Mouse (Mus musculus): ENCODE data around the gene Dock7. TPM values are rescaled to one million over a fixed set of nuclear protein-coding genes. Genes with fewer than 3 reads are reported as not detected.
A peak's percentile ranks its signal among the peaks of the same experiment; 100 is the strongest.
"Not testable (repeated sequence)": the region's sequence is repeated elsewhere in the genome, so short reads cannot be mapped to it uniquely, and the experiment has no call there.

Gene Dock7
- polyA plus RNA-seq, 1 experiment from 2014 or later = 49.0 TPM

GRCm38 (mm10) chr4:99005574-99005973 lies 115.1 kb downstream of the Dock7 start:
- no peak overlapping the region for H3K27ac ChIP-seq (ENCODE audit: low read length)
- 92% methylated on average over 2 of the region's 2 CpGs for WGBS
- no peak overlapping the region for H3K4me3 ChIP-seq (ENCODE audit: low read length)
- no peak overlapping the region for H3K4me2 ChIP-seq (ENCODE audit: low read depth, low read length)
- peaks cover 7% of the 10 kb centered on the region for H3K36me3 ChIP-seq (ENCODE audit: control insufficient read depth, insufficient read depth, low read length)
- no peaks in the 10 kb centered on the region for H3K9me3 ChIP-seq (ENCODE audit: control insufficient read depth, low read length)
- ATAC-seq (ENCODE audit: low read depth) = no peak
- H3K4me1 ChIP-seq (replicated peaks; ENCODE audit: control insufficient read depth, insufficient read depth, low read length) = no peaks in the 10 kb centered on the region
- H3K27me3 ChIP-seq (ENCODE audit: control insufficient read depth, insufficient read depth, low read depth, low read length) = no peaks in the 10 kb centered on the region
- H3K9ac ChIP-seq (ENCODE audit: low read length) = no peak overlapping the region

DNA sequence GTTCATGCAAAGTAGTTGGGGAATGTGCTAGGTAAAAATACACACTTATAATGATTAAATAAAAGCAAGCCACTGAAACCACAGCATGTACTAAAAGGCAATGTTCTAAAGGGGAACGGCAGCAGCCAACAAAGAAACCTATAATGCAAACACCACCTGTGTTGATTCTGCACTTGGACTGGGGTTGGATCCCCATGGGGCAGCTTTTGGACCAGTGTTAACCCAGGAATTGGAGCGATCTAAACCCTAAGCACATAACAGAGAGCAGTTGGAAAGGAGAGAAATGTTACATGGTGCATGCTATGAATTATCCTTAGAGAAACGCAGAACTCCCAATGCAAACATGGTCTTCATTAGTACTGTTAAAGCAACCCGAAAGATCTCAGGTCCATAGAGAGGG lies 127.2 kb downstream of the Dock7 start:
- WGBS = 70% methylated on average over 4 of the region's 4 CpGs

GRCm38 (mm10) chr4:98984701-98985100 lies 136.0 kb downstream of the Dock7 start:
- Histone ChIP-seq H3K27me3 (ENCODE audit: control insufficient read depth, insufficient read depth, low read depth, low read length) (no peaks in the 10 kb centered on the region), H3K36me3 (ENCODE audit: control insufficient read depth, insufficient read depth, low read length) (peaks cover 18% of the 10 kb centered on the region), H3K9me3 (ENCODE audit: control insufficient read depth, low read length) (no peaks in the 10 kb centered on the region), H3K4me1 (replicated peaks; ENCODE audit: control insufficient read depth, insufficient read depth, low read length) (no peaks in the 10 kb centered on the region), H3K4me3 (ENCODE audit: low read length) (no peak overlapping the region), H3K9ac (ENCODE audit: low read length) (no peak overlapping the region), H3K27ac (ENCODE audit: low read length) (no peak overlapping the region), H3K4me2 (ENCODE audit: low read depth, low read length) (no peak overlapping the region)
- WGBS = 73% methylated on average over 8 of the region's 8 CpGs
- ATAC-seq (ENCODE audit: low read depth) = peak; percentile 68

More for the DNA sequence above, 127.2 kb downstream of the Dock7 start:
- no peak overlapping the region for H3K27ac ChIP-seq (ENCODE audit: low read length)
- no peak overlapping the region for H3K4me2 ChIP-seq (ENCODE audit: low read depth, low read length)
- peaks cover 5% of the 10 kb centered on the region; the same call in 1 of the 2 replicates for H3K36me3 ChIP-seq (ENCODE audit: control insufficient read depth, insufficient read depth, low read length)
- no peak for ATAC-seq (ENCODE audit: low read depth)
- H3K9me3 ChIP-seq (ENCODE audit: control insufficient read depth, low read length) = no peaks in the 10 kb centered on the region
- H3K27me3 ChIP-seq (ENCODE audit: control insufficient read depth, insufficient read depth, low read depth, low read length) = no peaks in the 10 kb centered on the region
- no peaks in the 10 kb centered on the region for H3K4me1 ChIP-seq (replicated peaks; ENCODE audit: control insufficient read depth, insufficient read depth, low read length)
- no peak overlapping the region for H3K9ac ChIP-seq (ENCODE audit: low read length)
- no peak overlapping the region for H3K4me3 ChIP-seq (ENCODE audit: low read length)

DNA sequence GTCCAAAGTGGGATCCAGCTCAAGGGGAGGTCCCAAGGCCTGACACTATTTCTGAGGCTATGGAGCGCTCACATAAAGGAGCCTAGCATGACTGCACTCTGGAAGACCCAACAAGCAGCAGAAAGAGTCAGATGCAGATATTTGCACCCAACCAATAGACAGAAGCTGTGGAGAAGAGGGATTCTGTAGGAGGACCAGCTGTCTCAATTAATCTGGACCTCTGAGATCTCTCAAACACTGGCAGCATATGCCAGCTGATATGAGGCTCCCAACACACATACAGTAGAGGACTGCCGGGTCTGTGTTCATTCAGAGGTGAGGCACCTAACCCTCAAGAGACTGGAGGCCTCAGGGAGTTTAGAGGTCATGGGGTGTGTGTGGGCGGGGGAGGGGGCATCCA lies 140.7 kb downstream of the Dock7 start:
- WGBS = 86% methylated on average over 3 of the region's 3 CpGs
- H3K4me2 ChIP-seq (ENCODE audit: low read depth, low read length) = not testable (repeated sequence)
- H3K36me3 ChIP-seq (ENCODE audit: control insufficient read depth, insufficient read depth, low read length) = peaks cover 14% of the 10 kb centered on the region

GRCm38 (mm10) chr4:98978693-98979092 lies 142.0 kb downstream of the Dock7 start:
- Histone ChIP-seq H3K9me3 (ENCODE audit: control insufficient read depth, low read length) (no peaks in the 10 kb centered on the region), H3K4me1 (replicated peaks; ENCODE audit: control insufficient read depth, insufficient read depth, low read length) (no peaks in the 10 kb centered on the region), H3K9ac (ENCODE audit: low read length) (no peak overlapping the region), H3K4me3 (ENCODE audit: low read length) (no peak overlapping the region), H3K4me2 (ENCODE audit: low read depth, low read length) (no peak overlapping the region), H3K27ac (ENCODE audit: low read length) (no peak overlapping the region), H3K27me3 (ENCODE audit: control insufficient read depth, insufficient read depth, low read depth, low read length) (no peaks in the 10 kb centered on the region), H3K36me3 (ENCODE audit: control insufficient read depth, insufficient read depth, low read length) (peaks cover 17% of the 10 kb centered on the region)
- WGBS = 80% methylated on average over 2 of the region's 2 CpGs
- ATAC-seq (ENCODE audit: low read depth) = no peak

More for the DNA sequence above, 140.7 kb downstream of the Dock7 start:
- ATAC-seq (ENCODE audit: low read depth); H3K9me3 ChIP-seq (ENCODE audit: control insufficient read depth, low read length); H3K4me1 ChIP-seq (replicated peaks; ENCODE audit: control insufficient read depth, insufficient read depth, low read length); H3K27me3 ChIP-seq (ENCODE audit: control insufficient read depth, insufficient read depth, low read depth, low read length); H3K4me3 ChIP-seq (ENCODE audit: low read length); H3K27ac ChIP-seq (ENCODE audit: low read length); H3K9ac ChIP-seq (ENCODE audit: low read length): not testable (repeated sequence)

GRCm38 (mm10) chr4:98978288-98978687 lies 142.4 kb downstream of the Dock7 start:
- WGBS = 87% methylated on average over 2 of the region's 2 CpGs
- not testable (repeated sequence) for H3K4me1 ChIP-seq (replicated peaks; ENCODE audit: control insufficient read depth, insufficient read depth, low read length); H3K4me2 ChIP-seq (ENCODE audit: low read depth, low read length); H3K4me3 ChIP-seq (ENCODE audit: low read length); H3K9ac ChIP-seq (ENCODE audit: low read length); ATAC-seq (ENCODE audit: low read depth); H3K27ac ChIP-seq (ENCODE audit: low read length); H3K27me3 ChIP-seq (ENCODE audit: control insufficient read depth, insufficient read depth, low read depth, low read length); H3K9me3 ChIP-seq (ENCODE audit: control insufficient read depth, low read length)
- peaks cover 14% of the 10 kb centered on the region for H3K36me3 ChIP-seq (ENCODE audit: control insufficient read depth, insufficient read depth, low read length)

GRCm38 (mm10) chr4:98975741-98976140 lies 145.0 kb downstream of the Dock7 start:
- H3K36me3 ChIP-seq (ENCODE audit: control insufficient read depth, insufficient read depth, low read length) = peaks cover 17% of the 10 kb centered on the region
- no peak overlapping the region for H3K4me3 ChIP-seq (ENCODE audit: low read length)
- ATAC-seq (ENCODE audit: low read depth) = no peak
- H3K27ac ChIP-seq (ENCODE audit: low read length) = no peak overlapping the region
- no peaks in the 10 kb centered on the region for H3K27me3 ChIP-seq (ENCODE audit: control insufficient read depth, insufficient read depth, low read depth, low read length)
- H3K9ac ChIP-seq (ENCODE audit: low read length) = no peak overlapping the region
- WGBS = 56% methylated on average over 8 of the region's 8 CpGs
- H3K4me1 ChIP-seq (replicated peaks; ENCODE audit: control insufficient read depth, insufficient read depth, low read length) = no peaks in the 10 kb centered on the region
- no peak overlapping the region for H3K4me2 ChIP-seq (ENCODE audit: low read depth, low read length)
- no peaks in the 10 kb centered on the region for H3K9me3 ChIP-seq (ENCODE audit: control insufficient read depth, low read length)

- Histone ChIP-seq H3K4me3 (ENCODE audit: low read length) (no peak overlapping the region), H3K4me1 (replicated peaks; ENCODE audit: control insufficient read depth, insufficient read depth, low read length) (no peaks in the 10 kb centered on the region), H3K9me3 (ENCODE audit: control insufficient read depth, low read length) (no peaks in the 10 kb centered on the region), H3K27ac (ENCODE audit: low read length) (no peak overlapping the region), H3K4me2 (ENCODE audit: low read depth, low read length) (no peak overlapping the region), H3K36me3 (ENCODE audit: control insufficient read depth, insufficient read depth, low read length) (peaks cover 26% of the 10 kb centered on the region), H3K27me3 (ENCODE audit: control insufficient read depth, insufficient read depth, low read depth, low read length) (no peaks in the 10 kb centered on the region), H3K9ac (ENCODE audit: low read length) (no peak overlapping the region)
- WGBS = 78% methylated on average over 3 of the region's 3 CpGs
- no peak for ATAC-seq (ENCODE audit: low read depth)
Observed at GRCm38 (mm10) chr4:98969946-98970345, 150.8 kb downstream of the Dock7 start.

GRCm38 (mm10) chr4:98960243-98960642 lies 160.5 kb downstream of the Dock7 start:
- Histone ChIP-seq H3K27ac (ENCODE audit: low read length) (no peak overlapping the region), H3K27me3 (ENCODE audit: control insufficient read depth, insufficient read depth, low read depth, low read length) (no peaks in the 10 kb centered on the region), H3K9me3 (ENCODE audit: control insufficient read depth, low read length) (no peaks in the 10 kb centered on the region), H3K4me3 (ENCODE audit: low read length) (no peak overlapping the region), H3K4me2 (ENCODE audit: low read depth, low read length) (no peak overlapping the region), H3K36me3 (ENCODE audit: control insufficient read depth, insufficient read depth, low read length) (peaks cover 33% of the 10 kb centered on the region), H3K9ac (ENCODE audit: low read length) (no peak overlapping the region), H3K4me1 (replicated peaks; ENCODE audit: control insufficient read depth, insufficient read depth, low read length) (no peaks in the 10 kb centered on the region)
- WGBS = 80% methylated on average over 3 of the region's 3 CpGs
- no peak for ATAC-seq (ENCODE audit: low read depth)

DNA sequence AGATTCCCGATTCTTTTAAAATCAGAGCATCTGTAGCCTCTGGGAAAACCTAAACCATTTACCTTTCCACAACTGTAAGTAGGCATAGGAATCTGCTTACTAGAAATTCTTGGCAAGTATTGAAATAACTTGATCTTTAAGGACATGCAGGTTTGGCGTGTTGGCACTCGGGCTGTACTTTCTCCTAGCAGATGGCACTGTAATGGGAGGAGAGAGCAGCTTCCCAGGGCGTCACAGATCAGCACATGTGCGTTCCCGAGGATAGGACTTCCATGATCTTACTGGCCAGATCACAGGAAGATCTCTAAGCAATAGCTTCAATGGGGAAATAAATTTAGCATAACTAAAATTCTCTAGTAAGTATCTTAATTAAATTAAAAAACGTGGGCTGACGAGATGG lies 164.7 kb downstream of the Dock7 start:
- no peak overlapping the region for H3K4me2 ChIP-seq (ENCODE audit: low read depth, low read length)
- H3K9me3 ChIP-seq (ENCODE audit: control insufficient read depth, low read length) = no peaks in the 10 kb centered on the region
- H3K9ac ChIP-seq (ENCODE audit: low read length) = no peak overlapping the region
- WGBS = 91% methylated on average over 8 of the region's 8 CpGs
- H3K4me3 ChIP-seq (ENCODE audit: low read length) = no peak overlapping the region
- ATAC-seq (ENCODE audit: low read depth) = no peak
- H3K4me1 ChIP-seq (replicated peaks; ENCODE audit: control insufficient read depth, insufficient read depth, low read length) = no peaks in the 10 kb centered on the region
- H3K27ac ChIP-seq (ENCODE audit: low read length) = no peak overlapping the region
- peaks cover 22% of the 10 kb centered on the region for H3K36me3 ChIP-seq (ENCODE audit: control insufficient read depth, insufficient read depth, low read length)
- H3K27me3 ChIP-seq (ENCODE audit: control insufficient read depth, insufficient read depth, low read depth, low read length) = no peaks in the 10 kb centered on the region

Data from lung, embryonic 16.5 days (tissue).